Mouse (Mus musculus): ENCODE data around the gene 1700003E16Rik. TPM values are rescaled to one million over a fixed set of nuclear protein-coding genes. Genes with fewer than 3 reads are reported as not detected.

1700003E16Rik gene
- total RNA-seq, 2 experiments from 2014 or later: 22.1 to 25.0 TPM

GRCm38 (mm10) chr6:83125331-83125730 lies 30.9 kb upstream of the 1700003E16Rik start, which contains the start of gene Ino80b:
Ino80b (minus strand) TSS chr6:83125431.
- no peak for DNase-seq (ENCODE audit: extremely low spot score in 1 of 2, low spot score in 1 of 2)

GRCm38 (mm10) chr6:83127419-83127818 lies 28.8 kb upstream of the 1700003E16Rik start:
- DNase-seq (ENCODE audit: extremely low spot score in 1 of 2, low spot score in 1 of 2): no peak

GRCm38 (mm10) chr6:83131469-83132034 lies 24.7 kb upstream of the 1700003E16Rik start:
- no peak for DNase-seq (ENCODE audit: extremely low spot score in 1 of 2, low spot score in 1 of 2)

- no peak for DNase-seq (ENCODE audit: extremely low spot score in 1 of 2, low spot score in 1 of 2)
Measured at GRCm38 (mm10) chr6:83132176-83132919, 23.9 kb upstream of the 1700003E16Rik start.

GRCm38 (mm10) chr6:83134226-83134625 lies 22.0 kb upstream of the 1700003E16Rik start:
- DNase-seq (ENCODE audit: extremely low spot score in 1 of 2, low spot score in 1 of 2): no peak

- no peak for DNase-seq (ENCODE audit: extremely low spot score in 1 of 2, low spot score in 1 of 2)
Measured at GRCm38 (mm10) chr6:83134951-83135513, 21.2 kb upstream of the 1700003E16Rik start, which contains the start of gene Rtkn. Rtkn (plus strand) TSS chr6:83135463.

GRCm38 (mm10) chr6:83135571-83136161 lies 20.5 kb upstream of the 1700003E16Rik start:
- no peak for DNase-seq (ENCODE audit: extremely low spot score in 1 of 2, low spot score in 1 of 2)

- DNase-seq (ENCODE audit: extremely low spot score in 1 of 2, low spot score in 1 of 2): no peak
Measured at GRCm38 (mm10) chr6:83136291-83136880, 19.8 kb upstream of the 1700003E16Rik start.

- no peak for DNase-seq (ENCODE audit: extremely low spot score in 1 of 2, low spot score in 1 of 2)
Measured at GRCm38 (mm10) chr6:83136881-83137575, 19.2 kb upstream of the 1700003E16Rik start.

GRCm38 (mm10) chr6:83137576-83137950 lies 18.6 kb upstream of the 1700003E16Rik start:
- peak in 1 of 2 experiments; percentile 56 for DNase-seq (ENCODE audit: extremely low spot score in 1 of 2, low spot score in 1 of 2)

GRCm38 (mm10) chr6:83138056-83138455 lies 18.1 kb upstream of the 1700003E16Rik start:
- DNase-seq (ENCODE audit: extremely low spot score in 1 of 2, low spot score in 1 of 2): no peak

GRCm38 (mm10) chr6:83140044-83140443 lies 16.2 kb upstream of the 1700003E16Rik start:
- DNase-seq (ENCODE audit: extremely low spot score in 1 of 2, low spot score in 1 of 2): no peak

GRCm38 (mm10) chr6:83141636-83142035 lies 14.6 kb upstream of the 1700003E16Rik start:
- DNase-seq (ENCODE audit: extremely low spot score in 1 of 2, low spot score in 1 of 2): no peak

- peak; percentile 57 to 67 for DNase-seq (ENCODE audit: extremely low spot score in 1 of 2, low spot score in 1 of 2)
Measured at GRCm38 (mm10) chr6:83142211-83142731, 13.9 kb upstream of the 1700003E16Rik start.

GRCm38 (mm10) chr6:83142886-83143285 lies 13.3 kb upstream of the 1700003E16Rik start:
- DNase-seq (ENCODE audit: extremely low spot score in 1 of 2, low spot score in 1 of 2): no peak

- DNase-seq (ENCODE audit: extremely low spot score in 1 of 2, low spot score in 1 of 2): no peak
Measured at GRCm38 (mm10) chr6:83145209-83145608, 11.0 kb upstream of the 1700003E16Rik start.

- DNase-seq (ENCODE audit: extremely low spot score in 1 of 2, low spot score in 1 of 2): no peak
Measured at GRCm38 (mm10) chr6:83145805-83146204, 10.4 kb upstream of the 1700003E16Rik start.

- no peak for DNase-seq (ENCODE audit: extremely low spot score in 1 of 2, low spot score in 1 of 2)
Measured at GRCm38 (mm10) chr6:83147280-83147679, 8.9 kb upstream of the 1700003E16Rik start.

- no peak for DNase-seq (ENCODE audit: extremely low spot score in 1 of 2, low spot score in 1 of 2)
Measured at GRCm38 (mm10) chr6:83151721-83152120, 4.5 kb upstream of the 1700003E16Rik start.

GRCm38 (mm10) chr6:83153038-83153437 lies 3.2 kb upstream of the 1700003E16Rik start:
- DNase-seq (ENCODE audit: extremely low spot score in 1 of 2, low spot score in 1 of 2): no peak
